Mouse (Mus musculus) ES-E14 (cell line): ENCODE measurements around the gene Lmbr1l. TPM values are rescaled to one million over a fixed set of nuclear protein-coding genes. Genes with fewer than 3 reads are reported as not detected.

Experiments used
- DNase-seq: peaks from one replicate; pipeline ENCODE4 v3.0.0-alpha.2; 2013; ENCODE audit warnings: low read depth, low spot score
- H3K27ac ChIP-seq: 2 replicates; pipeline ENCODE4 v1.5.1; 2012; ENCODE audit warnings: low read depth, mild to moderate bottlenecking, low read length, moderate library complexity, mixed read lengths; ENCODE audit not compliant: poor library complexity, insufficient read depth, severe bottlenecking
- H3K36me3 ChIP-seq: 2 replicates; pipeline ENCODE4 v1.6.1; 2012; ENCODE audit warnings: mild to moderate bottlenecking, low read length, moderate library complexity, mixed read lengths; ENCODE audit not compliant: control insufficient read depth, poor library complexity, insufficient read depth, severe bottlenecking
- H3K4me1 ChIP-seq, 2 experiments: fragments of 150-350 bp in 1 of 2; sonication (generic) in 1 of 2; 2 replicates each; pipeline ENCODE4 v1.6.1; 2012; ENCODE audit warnings: low read length in 2 of 2, mild to moderate bottlenecking in 1 of 2, mixed read lengths in 1 of 2; ENCODE audit not compliant: control insufficient read depth in 2 of 2, insufficient read depth in 2 of 2, poor library complexity in 1 of 2
- H3K4me3 ChIP-seq, 2 experiments: fragments of 150-350 bp in 1 of 2; sonication (generic) in 1 of 2; 2 replicates each; pipeline ENCODE4 v1.5.1; 2012; ENCODE audit warnings: low read length in 2 of 2, low read depth in 1 of 2, mild to moderate bottlenecking in 1 of 2, mixed read lengths in 1 of 2; ENCODE audit not compliant: insufficient read depth in 1 of 2, poor library complexity in 1 of 2, severe bottlenecking in 1 of 2
- H3K9ac ChIP-seq: 2 replicates; pipeline ENCODE4 v1.6.1; 2012; ENCODE audit warnings: low read depth, mild to moderate bottlenecking, low read length, mixed read lengths; ENCODE audit not compliant: poor library complexity, insufficient read depth, severe bottlenecking
- H3K9me3 ChIP-seq: fragments of 150-350 bp; sonication (generic); 2 replicates; pipeline ENCODE4 v1.6.1; 2012; ENCODE audit warnings: low read depth, mild to moderate bottlenecking, low read length; ENCODE audit not compliant: control insufficient read depth, insufficient read depth
- CHD2 ChIP-seq: IDR thresholded peaks from 2 replicates; pipeline ENCODE4 v1.6.1; 2014; ENCODE audit warnings: mild to moderate bottlenecking, low read depth, low read length, inconsistent platforms
- HCFC1 ChIP-seq: IDR thresholded peaks from 2 replicates; pipeline ENCODE4 v1.6.1; 2012; ENCODE audit warnings: low read length, inconsistent platforms, borderline replicate concordance; ENCODE audit not compliant: insufficient read depth
- MAFK ChIP-seq: IDR thresholded peaks from 2 replicates; pipeline ENCODE4 v1.6.1; 2014; ENCODE audit warnings: mild to moderate bottlenecking, low read depth, low read length, inconsistent platforms; ENCODE audit not compliant: insufficient read depth
- ZC3H11A ChIP-seq: IDR thresholded peaks from 2 replicates; pipeline ENCODE4 v1.6.1; 2012; ENCODE audit warnings: low read depth, mild to moderate bottlenecking, inconsistent platforms, low read length, borderline replicate concordance
- ZNF384 ChIP-seq: IDR thresholded peaks from 2 replicates; pipeline ENCODE4 v1.6.1; 2012; ENCODE audit warnings: low read depth, low read length, inconsistent platforms
- in situ Hi-C, 2 experiments: fragments of 600-800 bp; cut with MboI; formaldehyde crosslinking; loops; one replicate each; pipeline ENCODE4 v1.15.1; 2025; ENCODE audit warnings: low sequenced_read_pairs in 2 of 2, inconsistent platforms in 1 of 2; ENCODE audit not compliant: unreplicated experiment in 2 of 2
- total RNA-seq: library from RNA; depleted of rRNA; stranded (reverse); fragments of 300-350 nt; gene quantifications from 2 replicates; pipeline ENCODE4 v1.2.3, GENCODE M21; 2012

Lmbr1l gene
- total RNA-seq, 1 experiment, result 55.1 TPM

GRCm38 (mm10) chr15:98897928-98898800 lies 19.9 kb downstream of the Lmbr1l start, which contains the start of gene Dhh:
Dhh (minus strand) TSS chr15:98898540.
- H3K9me3 ChIP-seq, result no peaks in the 10 kb centered on the region
- no peak for DNase-seq
- TF ChIP-seq HCFC1, result no peak
- H3K27ac ChIP-seq, result no peak within 1 kb of the TSS
- H3K9ac ChIP-seq, result peak within 1 kb of the TSS; percentile 4; the same call in 1 of the 2 replicates
- in situ Hi-C loops, result no loop called here
- peaks cover 2 to 7% of the 10 kb centered on the region in 2 experiments; a peak in 3 of 4 replicates for H3K4me1 ChIP-seq
- peak within 1 kb of the TSS; percentile 68 to 69 for H3K4me3 ChIP-seq
- no peaks in the 10 kb centered on the region for H3K36me3 ChIP-seq

- TF ChIP-seq ZC3H11A (no peak), HCFC1 (no peak), MAFK (no peak), ZNF384 (no peak), CHD2 (no peak)
- in situ Hi-C loops, result no loop called here
- Histone ChIP-seq H3K9ac (no peak overlapping the region), H3K4me3 (peak overlapping the region; percentile 68 to 69), H3K4me1 (peaks cover 5 to 9% of the 10 kb centered on the region in 2 experiments; a peak in 3 of 4 replicates), H3K9me3 (no peaks in the 10 kb centered on the region), H3K36me3 (no peaks in the 10 kb centered on the region), H3K27ac (no peak overlapping the region)
- DNase-seq, result no peak
Observed at GRCm38 (mm10) chr15:98897495-98897894, 20.5 kb downstream of the Lmbr1l start.

DNA sequence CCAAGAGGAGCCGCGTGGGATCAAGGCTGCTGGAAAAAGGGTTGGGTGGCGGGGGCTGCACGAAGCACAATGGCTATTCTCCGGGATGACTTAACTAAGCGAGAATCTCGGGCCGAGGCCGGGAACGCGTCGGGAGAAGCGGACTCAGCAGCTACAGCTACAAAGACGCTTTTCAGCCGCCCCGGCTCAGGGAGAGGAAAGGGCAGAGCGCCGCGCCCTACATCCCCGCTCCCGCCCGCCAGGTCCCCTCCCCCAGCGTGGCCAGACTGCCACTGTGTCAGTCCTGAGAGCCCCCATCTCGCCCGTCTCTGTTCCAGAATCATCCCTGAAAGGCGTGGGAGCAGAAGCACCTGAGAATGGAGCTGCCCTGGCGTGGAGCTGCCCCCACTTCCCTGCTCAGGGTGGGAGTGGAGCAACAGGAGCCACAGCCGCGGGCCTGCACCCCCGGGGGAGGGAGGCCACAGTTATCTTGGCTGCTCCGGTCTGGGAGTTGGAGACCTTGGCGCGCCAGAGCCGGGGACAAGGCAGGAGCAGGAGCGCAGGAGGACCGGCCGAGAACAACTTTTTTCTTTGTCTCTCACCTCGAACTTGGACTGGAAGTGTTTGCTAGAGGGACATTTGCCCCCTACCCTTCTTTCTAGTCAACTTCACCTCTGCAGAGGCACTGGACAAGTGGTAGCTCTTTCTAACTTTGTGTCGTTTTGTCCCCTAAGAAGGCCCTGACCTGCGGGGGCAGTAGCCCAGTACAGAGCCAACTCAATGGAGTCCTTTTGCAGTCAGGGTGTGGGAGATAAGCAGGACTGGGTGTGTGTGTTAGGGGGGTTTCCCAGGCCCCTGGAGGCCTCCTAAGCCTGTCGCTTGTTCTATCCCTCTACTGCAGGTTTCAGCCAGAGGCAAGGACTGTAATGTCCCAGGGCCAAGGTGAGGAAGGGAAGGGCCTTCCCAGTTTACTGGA lies 22.1 kb downstream of the Lmbr1l start:
- Histone ChIP-seq H3K4me1 (peaks cover 5 to 10% of the 10 kb centered on the region in 2 experiments; a peak in 3 of 4 replicates), H3K36me3 (no peaks in the 10 kb centered on the region), H3K27ac (no peak overlapping the region), H3K4me3 (peak overlapping the region; percentile 20 to 38), H3K9ac (peak overlapping the region; percentile 27; the same call in 1 of the 2 replicates), H3K9me3 (no peaks in the 10 kb centered on the region)
- DNase-seq, result no peak
- no peak for TF ChIP-seq MAFK
- peak; percentile 79 for TF ChIP-seq CHD2
- TF ChIP-seq HCFC1, result no peak
- no peak for TF ChIP-seq ZC3H11A
- no peak for TF ChIP-seq ZNF384
- in situ Hi-C loops, result no loop called here

- H3K9ac ChIP-seq, result no peak overlapping the region
- peaks cover 5 to 10% of the 10 kb centered on the region in 2 experiments; a peak in 3 of 4 replicates for H3K4me1 ChIP-seq
- peak overlapping the region; percentile 20 to 50 for H3K4me3 ChIP-seq
- no peaks in the 10 kb centered on the region for H3K9me3 ChIP-seq
- DNase-seq, result no peak
- H3K27ac ChIP-seq, result no peak overlapping the region
- in situ Hi-C loops, result no loop called here
- TF ChIP-seq CHD2 (no peak), MAFK (no peak), ZC3H11A (no peak), ZNF384 (no peak), HCFC1 (no peak)
- no peaks in the 10 kb centered on the region for H3K36me3 ChIP-seq
Observed at GRCm38 (mm10) chr15:98894746-98895634, 23.0 kb downstream of the Lmbr1l start.
